Mouse (Mus musculus): ENCODE data around the gene Pigb.

The Pigb gene

DNA sequence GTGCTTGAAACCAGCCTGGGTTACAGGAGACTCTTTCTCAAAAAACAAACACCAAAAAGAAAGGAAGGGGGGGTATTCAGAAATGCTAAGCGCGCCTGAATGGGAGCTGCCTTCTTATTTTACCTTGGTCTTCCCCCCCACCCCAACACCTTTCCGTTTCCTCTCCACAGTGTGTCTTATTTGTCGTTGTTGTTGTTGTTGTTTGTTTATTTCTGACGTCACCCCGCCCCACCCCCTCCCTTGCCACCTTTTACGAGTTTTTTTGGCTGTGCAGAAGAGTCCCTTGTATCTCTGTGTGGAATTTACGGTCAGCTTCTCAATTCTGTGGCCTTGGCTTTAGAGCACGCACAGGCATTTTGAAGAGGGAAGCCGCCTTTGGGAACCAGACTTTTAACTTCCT lies 5.5 kb upstream of the Pigb start:
- DNase-seq (ENCODE audit: low read depth, low spot score) = peak; percentile 51

DNA sequence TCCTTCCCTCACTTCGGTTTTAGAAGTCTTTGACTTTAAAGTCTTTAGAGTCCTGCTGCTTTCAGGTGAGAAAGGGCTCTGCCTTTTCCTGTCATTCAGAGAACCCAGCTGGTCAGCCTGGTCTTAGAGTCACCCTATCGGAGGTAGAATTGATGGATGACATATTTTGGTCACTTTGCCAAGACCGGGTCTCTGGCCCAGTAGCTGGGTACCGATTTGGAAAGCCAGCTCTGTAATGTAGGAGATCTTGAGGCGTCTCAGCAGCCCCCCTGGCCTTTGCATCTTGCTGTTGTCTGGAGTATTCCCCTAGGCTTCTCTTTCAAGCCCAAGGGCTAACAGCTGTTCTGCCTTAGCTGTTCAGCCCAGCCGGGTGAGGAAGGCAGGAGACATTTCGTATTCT lies 5.0 kb upstream of the Pigb start:
- DNase-seq (ENCODE audit: low read depth, low spot score) = no peak

DNA sequence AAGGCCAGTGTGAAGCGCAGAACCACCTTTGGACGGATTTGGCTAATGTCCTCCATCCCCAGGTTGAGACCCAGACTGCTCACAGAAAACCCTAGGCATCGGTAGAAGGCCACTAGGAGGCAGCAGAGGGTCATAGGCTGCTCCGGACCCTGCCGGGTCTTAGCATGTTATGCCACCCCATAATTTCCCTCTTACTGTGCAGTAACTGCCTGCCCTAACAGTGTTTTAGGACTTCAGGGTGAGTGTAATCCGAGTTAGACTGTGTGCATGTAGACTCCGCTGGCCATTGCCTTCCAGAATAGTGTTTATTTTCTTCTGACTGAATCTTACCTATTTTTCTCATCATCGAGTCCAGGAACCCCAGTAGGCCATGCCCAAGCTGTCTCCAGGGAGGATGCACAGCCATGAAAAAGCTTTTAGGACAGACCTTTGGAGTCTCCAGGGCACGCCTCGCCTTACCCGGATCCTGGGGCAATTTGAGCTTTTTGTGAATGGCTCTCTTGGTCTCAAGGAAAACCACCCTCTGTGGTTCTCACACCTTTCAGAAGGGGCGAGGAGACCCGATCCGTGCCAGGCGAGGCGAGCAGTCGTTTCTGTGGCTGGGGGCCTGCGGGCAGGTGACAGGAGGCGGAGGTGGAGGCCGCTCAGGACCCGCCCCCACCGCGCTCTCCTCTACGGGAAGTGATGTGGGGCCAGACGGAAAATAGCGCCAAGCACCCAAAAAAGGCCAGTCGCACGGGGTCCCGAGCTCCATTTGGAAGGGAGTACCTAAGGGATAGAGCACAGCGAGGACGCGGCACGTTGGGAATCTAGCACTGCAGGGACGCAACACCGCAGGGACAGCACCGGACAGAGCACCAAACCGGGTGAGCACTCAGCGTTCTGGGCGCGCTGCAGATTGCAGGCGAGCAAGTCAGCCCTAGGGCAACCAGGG lies 4.2 kb upstream of the Pigb start, which contains the start of gene Rab27a:
Rab27a (plus strand) TSS at position 709 of the 934 bp plus-strand sequence.
- peak; percentile 89 for DNase-seq (ENCODE audit: low read depth, low spot score)

DNA sequence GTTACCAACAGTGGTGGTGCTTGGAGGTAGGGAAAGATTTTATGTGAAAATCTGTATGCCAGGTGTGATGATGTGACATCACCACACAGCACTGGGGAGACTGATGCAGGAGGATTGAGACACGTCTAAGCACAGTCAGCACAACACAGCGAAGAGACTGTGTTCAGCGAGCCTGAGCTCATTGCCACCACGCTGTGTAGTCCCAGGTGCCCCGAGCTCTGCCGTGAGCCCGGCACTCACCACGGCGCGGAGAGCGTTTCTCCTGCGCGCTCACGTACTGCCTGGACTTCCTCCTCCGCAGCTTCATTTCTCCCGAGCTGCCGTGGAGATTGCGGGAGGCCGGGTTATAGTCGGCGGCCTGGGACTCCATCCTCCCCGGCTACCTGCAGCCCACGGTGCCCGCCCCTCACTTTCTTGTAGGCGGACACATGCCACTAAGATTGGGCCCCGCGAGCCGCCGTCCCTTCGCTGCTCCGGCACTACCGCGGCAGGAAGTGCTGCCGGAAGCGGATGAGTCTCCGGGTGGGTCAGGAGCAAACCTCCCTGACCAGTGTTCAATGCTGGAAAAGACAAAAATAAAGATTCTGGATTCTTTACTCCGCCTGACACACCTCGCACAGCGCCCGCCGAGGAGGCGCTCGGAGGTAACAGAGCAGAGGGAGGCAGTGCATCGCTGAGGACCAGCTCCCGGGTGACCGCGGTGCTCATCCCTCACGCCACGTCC lies 794 bp downstream of the Pigb start:
- DNase-seq (ENCODE audit: low read depth, low spot score) = peak; percentile 92

DNA sequence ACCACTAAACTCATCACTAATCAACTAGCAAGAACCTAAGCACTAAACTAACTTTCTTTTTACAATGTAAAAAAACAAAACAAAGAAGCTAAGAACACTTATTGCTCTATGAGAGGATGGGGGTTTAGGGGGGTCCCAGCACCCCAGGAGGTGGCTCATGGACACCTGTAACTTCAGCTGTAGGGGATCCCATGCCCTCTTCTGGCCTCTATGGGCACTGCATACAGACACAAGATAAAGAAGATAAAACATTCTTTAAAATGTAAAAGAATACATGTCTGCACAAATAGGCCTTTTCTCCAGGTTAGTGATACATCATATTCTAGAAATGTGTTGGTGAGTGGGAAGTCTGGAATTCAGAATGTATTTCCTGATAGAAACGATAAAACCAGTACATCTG lies 6.8 kb downstream of the Pigb start:
- no peak for DNase-seq (ENCODE audit: low read depth, low spot score)

DNA sequence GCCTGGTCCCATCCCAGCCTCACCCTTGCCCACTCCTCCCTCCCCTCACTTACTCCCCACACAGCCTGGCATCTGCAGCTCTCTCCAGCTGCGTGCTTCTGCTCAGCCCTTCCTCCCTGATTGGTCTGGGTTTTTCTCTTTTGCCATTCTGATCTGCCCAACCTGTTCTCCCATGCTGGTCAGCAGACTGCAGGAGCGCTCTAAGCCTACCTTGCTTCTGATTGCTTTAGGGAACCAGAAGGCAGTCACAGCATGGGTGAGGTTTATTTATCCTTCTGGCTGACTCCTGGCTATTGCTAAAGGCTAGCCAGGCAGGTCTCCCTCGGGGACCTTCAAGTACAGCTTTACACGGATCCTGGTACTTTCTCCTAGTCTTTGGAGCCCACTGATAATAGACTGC lies 8.8 kb downstream of the Pigb start:
- no peak for DNase-seq (ENCODE audit: low read depth, low spot score)

DNA sequence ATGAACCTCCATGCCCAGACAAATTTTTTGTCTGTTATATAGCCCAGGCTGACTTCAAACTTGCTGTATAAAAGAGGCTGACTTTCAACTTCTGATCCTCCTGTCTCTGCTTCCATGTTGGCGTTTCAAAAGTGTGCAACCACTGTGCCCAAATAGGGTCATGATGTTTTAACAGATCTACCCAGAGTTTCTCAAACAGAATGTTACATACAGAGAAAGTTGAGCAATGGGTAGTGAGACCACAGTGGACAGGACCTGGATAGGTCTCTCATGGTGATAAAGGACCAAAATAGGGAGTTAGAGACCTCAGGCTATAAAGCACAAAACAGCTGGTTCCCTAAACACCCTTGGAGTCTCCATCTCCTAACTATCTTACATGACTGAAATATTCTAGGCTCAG lies 9.7 kb downstream of the Pigb start:
- DNase-seq (ENCODE audit: low read depth, low spot score) = no peak

DNA sequence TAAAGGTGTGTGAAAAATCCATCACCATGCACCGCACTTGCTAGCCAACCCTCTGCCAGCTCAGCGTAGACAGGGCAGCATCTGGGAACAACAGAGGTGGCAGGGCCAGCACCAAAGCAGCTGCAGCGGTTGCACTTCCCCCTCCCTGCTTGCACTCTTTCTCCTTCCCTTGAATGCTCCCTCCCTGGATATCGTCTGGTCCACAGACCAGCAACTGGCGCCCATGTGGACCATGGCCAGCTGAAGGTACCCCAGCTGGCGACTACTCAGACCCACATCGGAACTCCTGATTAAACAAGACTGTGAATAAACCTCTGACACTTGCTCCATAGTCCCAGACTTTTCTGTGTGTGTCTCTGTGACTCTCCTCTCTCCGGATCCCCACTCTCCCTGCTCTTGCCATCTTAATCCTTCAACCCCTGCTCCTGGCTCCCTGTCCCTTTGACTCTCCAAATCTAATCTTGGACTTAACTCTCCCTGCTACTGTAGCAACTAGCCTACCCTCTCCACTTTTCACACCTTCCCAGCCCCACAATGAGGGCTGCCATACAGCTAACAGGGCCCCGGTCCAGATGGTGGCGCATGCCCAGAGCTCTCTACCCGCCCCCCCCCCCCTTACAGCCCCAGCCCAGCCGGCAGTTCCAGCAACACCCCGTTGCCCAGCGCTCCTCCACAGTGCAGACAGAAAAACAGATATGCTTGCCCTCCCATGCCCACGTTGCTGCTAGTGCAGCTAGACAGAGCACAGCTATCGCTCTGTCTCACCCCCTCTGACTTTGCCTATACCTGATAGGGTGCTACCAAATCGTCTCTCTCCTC lies 14.2 kb downstream of the Pigb start:
- DNase-seq (ENCODE audit: low read depth, low spot score) = no peak

DNA sequence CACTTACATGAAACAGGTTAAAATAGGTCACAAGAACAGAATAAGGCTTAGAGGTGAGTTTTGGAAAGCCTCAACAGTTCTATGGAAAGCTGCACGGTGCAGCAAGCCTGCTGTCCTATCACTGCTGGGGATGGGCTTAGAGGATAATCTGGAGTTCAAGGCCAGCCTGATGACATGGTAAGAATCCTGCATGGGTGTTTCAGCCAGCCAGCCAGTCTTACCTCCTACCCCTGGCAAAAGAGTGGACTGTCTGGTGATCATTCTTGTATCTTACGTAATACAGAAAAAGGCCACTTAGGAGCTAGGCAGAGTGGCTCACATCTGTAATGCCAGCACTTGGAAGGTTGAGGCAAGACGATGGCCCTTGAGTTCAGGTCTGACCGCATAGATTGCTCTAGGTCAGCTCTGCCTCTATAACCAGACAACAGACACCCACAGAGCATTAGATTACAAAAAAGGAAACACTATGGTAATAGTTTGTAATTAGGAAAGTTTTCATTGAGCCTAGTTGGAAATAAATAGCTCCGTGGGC lies 19.5 kb downstream of the Pigb start:
- DNase-seq (ENCODE audit: low read depth, low spot score) = no peak

DNA sequence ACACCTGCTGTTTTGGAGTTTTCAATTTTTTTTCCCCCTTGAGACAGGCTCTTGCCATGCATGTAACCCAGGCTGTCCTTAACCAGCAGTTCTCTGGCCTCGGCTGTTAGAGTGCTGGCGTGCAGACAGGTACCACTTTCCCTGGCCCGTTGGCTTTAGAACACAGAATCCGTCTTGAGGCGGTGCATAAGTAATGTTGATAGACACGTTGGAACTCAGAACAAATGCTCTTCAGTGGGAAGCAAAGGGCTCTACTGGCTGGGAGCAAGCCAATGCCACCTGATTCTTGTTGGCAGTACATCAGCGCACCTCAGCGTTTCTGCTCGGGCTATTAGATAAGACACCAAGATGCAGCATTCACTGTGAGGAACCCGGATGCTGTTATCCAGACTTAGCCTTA lies 20.3 kb downstream of the Pigb start:
- no peak for DNase-seq (ENCODE audit: low read depth, low spot score)

DNA sequence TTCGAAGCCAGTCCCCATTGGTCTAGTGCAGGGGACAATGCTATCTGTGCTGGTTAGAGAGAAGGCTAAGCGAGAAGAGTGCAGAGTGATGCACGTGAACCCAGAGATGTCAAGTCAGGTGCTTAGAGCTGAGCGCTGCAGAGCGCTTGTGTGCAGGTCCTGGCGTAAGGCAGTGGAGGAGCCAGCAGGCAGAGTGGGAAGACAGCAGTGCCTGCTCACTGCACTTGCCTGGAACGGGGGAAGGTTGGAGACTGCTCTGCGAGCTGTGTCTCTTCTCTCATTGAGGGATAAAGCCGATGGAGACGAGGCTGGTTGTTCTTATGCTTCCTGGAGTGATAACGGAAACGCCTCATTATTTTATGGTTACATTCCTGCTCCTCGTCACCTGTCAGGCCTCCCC lies 25.5 kb downstream of the Pigb start:
- DNase-seq (ENCODE audit: low read depth, low spot score) = no peak

DNA sequence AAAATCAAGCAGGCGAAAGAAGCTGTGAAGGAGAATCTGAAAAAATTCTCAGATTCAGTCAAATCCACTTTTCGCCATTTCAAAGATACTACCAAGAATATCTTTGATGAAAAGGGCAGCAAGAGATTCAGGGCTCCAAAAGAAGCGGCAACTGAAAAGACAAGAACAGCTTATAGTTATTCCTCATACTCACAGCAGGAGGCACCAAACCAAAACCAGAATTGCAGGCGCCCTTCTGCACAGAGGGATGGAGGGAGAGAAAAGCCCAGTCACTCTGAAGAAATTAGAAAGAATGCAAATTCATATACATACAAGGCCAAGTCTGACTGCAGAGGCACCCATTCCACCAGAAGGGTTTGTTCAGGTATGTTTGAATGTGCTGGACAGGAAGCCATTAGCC lies 27.5 kb downstream of the Pigb start:
- no peak for DNase-seq (ENCODE audit: low read depth, low spot score)

DNA sequence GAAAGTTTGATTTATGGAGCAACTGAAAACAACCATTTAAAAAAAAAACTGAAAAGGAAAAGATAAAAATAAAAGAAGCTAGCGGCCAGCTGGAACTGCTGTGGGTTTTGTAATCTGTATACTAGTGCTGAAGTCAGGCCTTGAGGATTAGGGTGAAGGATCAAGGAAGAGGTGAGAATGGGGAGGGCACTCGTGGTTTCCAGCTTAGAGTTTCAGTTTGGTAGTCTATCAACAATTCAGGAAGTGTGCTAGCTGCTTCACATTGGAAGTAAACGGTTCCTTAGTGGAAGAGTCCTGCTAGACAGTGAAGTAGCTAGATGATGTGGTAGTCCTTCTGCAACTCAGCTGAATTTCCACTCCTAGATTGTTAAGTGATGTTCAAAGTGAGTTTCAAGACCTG lies 31.8 kb downstream of the Pigb start:
- DNase-seq (ENCODE audit: low read depth, low spot score) = no peak

DNA sequence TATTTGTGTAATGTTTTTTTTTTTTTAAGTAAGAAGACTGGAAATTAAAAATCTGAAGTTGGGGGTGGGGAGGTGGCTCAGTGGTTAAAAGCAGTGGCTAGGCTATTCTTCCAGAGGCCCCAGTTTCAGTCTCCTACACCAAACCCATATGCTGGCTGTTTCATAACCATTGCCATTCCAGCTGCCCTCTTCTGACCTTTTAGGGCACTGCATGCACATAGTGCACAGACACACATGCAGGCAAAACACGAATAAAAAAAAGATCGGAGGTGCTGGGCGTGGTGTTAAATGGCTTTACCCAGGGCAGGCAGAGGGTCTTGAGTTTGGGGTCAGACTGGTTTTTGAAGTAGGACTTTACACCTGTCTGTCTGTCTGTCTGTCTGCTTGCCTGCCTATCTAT lies 34.0 kb downstream of the Pigb start:
- peak; percentile 14 for DNase-seq (ENCODE audit: low read depth, low spot score)

DNA sequence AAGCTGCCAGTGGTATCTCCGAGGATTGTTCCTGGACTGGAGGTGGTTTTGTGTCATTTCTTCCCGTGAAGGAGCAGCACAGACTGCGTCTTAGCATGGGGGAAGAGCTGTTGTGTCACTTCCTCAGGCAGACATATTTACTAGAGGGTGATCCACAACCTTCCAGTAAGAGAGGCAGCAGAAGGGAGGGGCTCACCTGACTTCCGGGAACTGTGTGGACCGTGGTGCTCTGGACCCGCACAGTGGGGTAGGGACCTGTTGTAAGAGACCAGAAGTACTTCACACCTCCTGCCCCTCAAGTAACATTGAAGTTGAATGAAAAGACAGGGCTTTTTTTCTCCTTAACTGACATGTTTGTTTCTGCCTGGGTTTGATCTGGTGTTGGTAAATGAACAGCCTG lies 35.1 kb downstream of the Pigb start:
- no peak for DNase-seq (ENCODE audit: low read depth, low spot score)

DNA sequence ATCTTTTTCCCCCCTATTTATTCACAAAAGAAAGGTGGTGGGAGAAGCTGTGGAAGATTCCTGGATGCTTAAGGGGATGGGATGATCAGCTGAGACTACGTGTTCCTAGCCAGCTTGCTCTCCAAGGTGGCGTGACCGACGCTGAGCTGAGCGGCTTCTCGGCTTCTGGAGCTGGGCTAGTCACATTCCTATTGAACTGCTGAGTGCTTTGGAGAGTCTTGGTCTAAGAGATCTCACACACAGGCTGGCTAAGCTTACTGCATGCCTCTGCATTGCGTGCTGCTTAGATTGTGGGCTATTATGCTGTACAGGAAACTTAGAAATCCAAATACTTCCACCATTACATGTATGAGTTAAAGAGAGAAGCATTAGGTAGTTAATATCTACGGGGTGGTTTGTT lies 36.1 kb downstream of the Pigb start:
- DNase-seq (ENCODE audit: low read depth, low spot score) = no peak

DNA sequence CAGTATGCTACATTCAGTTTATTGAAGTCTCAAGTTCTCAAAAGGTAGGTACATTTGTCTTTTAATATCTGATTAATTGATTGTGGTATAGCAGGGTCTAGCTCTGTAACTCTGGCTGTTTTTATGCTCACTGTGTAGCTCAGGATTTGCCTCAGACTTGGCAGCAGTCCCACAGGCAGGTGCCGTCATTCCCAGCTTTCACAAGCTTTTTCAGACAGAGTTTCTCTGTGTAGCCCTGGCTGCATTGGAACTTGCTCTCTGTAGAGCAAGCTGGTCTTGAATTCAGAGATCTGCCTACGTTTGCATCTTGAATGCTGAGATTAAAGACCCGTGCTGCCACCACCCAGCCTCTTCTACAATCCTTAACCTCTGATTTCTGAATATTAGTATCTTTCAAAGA lies 38.0 kb downstream of the Pigb start:
- DNase-seq (ENCODE audit: low read depth, low spot score) = no peak

DNA sequence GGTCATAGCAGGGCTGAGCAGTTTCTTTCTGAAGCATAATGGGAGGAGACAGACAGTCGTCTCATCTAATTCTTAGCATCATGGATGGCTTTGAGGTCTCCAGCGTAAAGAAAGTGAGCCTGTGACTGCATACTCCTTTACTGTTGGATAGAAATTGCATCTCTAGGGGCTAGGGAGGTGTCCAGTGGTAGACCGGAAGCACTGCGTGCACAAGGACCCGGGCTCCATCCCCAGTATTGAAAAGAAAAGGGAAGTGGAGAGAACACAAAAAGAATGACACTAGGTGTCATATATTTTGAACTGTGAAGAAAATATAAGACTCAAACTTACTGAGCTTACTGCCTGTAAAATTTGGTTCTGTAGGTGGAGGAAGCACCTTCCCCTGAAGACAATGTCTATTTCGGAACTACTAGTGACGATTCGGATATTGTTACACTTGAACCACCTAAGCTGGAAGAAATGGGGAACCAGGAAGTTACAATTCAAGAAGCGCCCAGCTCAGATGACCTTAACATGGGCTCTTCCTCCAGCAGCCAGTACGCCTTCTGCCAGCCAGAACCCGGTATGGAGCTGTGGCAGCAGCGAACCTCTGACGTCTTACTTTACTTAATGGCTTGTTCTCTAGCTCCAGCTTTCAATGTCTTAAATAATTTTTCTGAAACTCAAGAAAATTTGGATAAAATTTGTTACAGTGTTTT lies 38.7 kb downstream of the Pigb start:
- no peak for DNase-seq (ENCODE audit: low read depth, low spot score)

DNA sequence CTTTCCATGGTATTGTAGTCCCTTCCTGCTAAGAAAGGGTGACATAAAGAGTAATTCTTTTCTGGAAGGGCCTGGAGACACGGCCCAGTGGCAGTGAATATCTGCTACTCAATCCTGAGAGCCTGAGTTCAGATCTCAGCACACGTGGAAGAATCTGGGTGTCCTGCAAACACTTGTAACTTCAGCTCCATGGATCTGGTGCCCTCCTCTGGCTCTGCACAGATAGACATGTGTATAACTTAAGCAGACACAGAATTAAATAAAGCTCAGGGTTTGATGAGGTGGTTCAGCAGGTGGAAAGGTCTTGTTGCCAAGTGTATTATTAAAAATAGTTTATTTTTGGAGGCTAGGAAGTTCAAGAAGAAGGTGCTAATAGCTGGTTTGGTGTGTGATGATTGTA lies 39.7 kb downstream of the Pigb start:
- no peak for DNase-seq (ENCODE audit: low read depth, low spot score)

DNA sequence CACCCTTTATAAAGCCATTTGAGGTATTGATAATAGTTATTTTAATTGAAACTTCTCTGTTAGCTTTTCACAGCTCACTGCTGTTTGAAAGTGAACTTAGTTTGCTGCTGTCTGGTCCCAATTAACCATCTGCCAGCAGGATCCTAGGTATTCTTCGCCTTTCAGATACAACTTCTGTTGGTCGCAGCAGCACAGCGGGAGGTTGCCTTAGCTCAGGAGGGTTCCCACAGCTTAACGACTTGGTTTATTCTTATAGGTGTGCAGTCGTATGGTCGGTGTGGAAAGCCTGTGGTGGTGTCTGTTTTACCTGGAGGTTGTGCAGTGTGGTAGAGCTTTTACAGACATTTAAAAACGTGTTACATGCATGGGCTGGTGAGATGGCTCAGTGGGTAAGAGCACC lies 43.4 kb downstream of the Pigb start:
- DNase-seq (ENCODE audit: low read depth, low spot score) = no peak

DNA sequence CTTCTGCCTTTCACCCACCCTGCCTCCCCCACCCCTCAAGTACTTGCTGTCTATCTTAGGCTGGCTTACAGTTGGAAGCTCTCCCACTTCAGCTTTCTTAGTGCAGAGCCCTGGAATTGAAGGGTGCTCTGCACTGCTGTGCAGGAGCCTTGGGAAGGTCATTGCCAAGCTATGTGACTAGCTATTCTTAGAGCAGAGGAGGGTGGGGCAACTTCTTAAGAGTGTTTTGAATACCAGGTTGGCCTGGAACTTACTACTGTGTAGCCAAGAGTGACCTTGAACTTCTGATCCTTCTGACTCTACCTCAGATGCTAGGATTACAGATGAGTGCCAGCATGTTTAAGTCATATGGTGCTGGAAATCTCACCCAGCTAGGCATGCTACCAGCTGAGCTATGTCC lies 44.0 kb downstream of the Pigb start:
- no peak for DNase-seq (ENCODE audit: low read depth, low spot score)
